Mouse (Mus musculus): ENCODE data around the gene Wdr86. TPM values are rescaled to one million over a fixed set of nuclear protein-coding genes. Genes with fewer than 3 reads are reported as not detected.

Wdr86 gene
- polyA plus RNA-seq, 1 experiment from 2014 or later, result 38.3 TPM

Other genes with a start within 250 kb of the Wdr86 start
- not detected in 2 replicates for gene Gbx1, start 203.5 kb downstream of the Wdr86 start, polyA plus RNA-seq (2015; fragmentation: Nextera tagmentation; extraction: Ambion mirVana)
- gene Asb10, start 189.7 kb downstream of the Wdr86 start, polyA plus RNA-seq (2015; fragmentation: Nextera tagmentation; extraction: Ambion mirVana), result 1.6 and 2.2 TPM in 2 replicates
- gene 4931409K22Rik, start 173.9 kb downstream of the Wdr86 start, polyA plus RNA-seq (2015; fragmentation: Nextera tagmentation; extraction: Ambion mirVana), result 0.17 and 0.49 TPM in 2 replicates
- gene Abcf2, start 153.3 kb downstream of the Wdr86 start, polyA plus RNA-seq (2015; fragmentation: Nextera tagmentation; extraction: Ambion mirVana), result 120 and 128 TPM in 2 replicates
- gene Chpf2, start 144.0 kb downstream of the Wdr86 start, polyA plus RNA-seq (2015; fragmentation: Nextera tagmentation; extraction: Ambion mirVana), result 31.6 and 33.3 TPM in 2 replicates
- gene Smarcd3, start 106.3 kb downstream of the Wdr86 start, polyA plus RNA-seq (2015; fragmentation: Nextera tagmentation; extraction: Ambion mirVana), result 51.2 and 51.3 TPM in 2 replicates
- 30.8 and 34.3 TPM in 2 replicates for gene Nub1, start 45.2 kb downstream of the Wdr86 start, polyA plus RNA-seq (2015; fragmentation: Nextera tagmentation; extraction: Ambion mirVana)
- 1.8 and 3.8 TPM in 2 replicates for gene Crygn, start 27.3 kb upstream of the Wdr86 start, polyA plus RNA-seq (2015; fragmentation: Nextera tagmentation; extraction: Ambion mirVana)
- gene Rheb, start 111.9 kb upstream of the Wdr86 start, polyA plus RNA-seq (2015; fragmentation: Nextera tagmentation; extraction: Ambion mirVana), result 231 and 247 TPM in 2 replicates

Data from limb, embryonic 13.5 days (tissue).